Mouse (Mus musculus): ENCODE measurements around the gene Fnbp4.
"Not testable (repeated sequence)": the region's sequence is repeated elsewhere in the genome, so short reads cannot be mapped to it uniquely, and the experiment has no call there.

The Fnbp4 gene

GRCm38 (mm10) chr2:90788126-90788525 is 43.0 kb downstream of the Fnbp4 start:
- no peak for DNase-seq

- no peak for DNase-seq
Observed at GRCm38 (mm10) chr2:90808241-90809126, 63.3 kb downstream of the Fnbp4 start.

- no peak for DNase-seq
Observed at GRCm38 (mm10) chr2:90810751-90811150, 65.6 kb downstream of the Fnbp4 start.

- no peak for DNase-seq
Observed at GRCm38 (mm10) chr2:90815266-90815665, 70.1 kb downstream of the Fnbp4 start.

- no peak for DNase-seq
Observed at GRCm38 (mm10) chr2:90816144-90816543, 71.0 kb downstream of the Fnbp4 start.

GRCm38 (mm10) chr2:90818710-90819109 is 73.5 kb downstream of the Fnbp4 start:
- DNase-seq: no peak

- no peak for DNase-seq
Observed at GRCm38 (mm10) chr2:90820894-90821293, 75.7 kb downstream of the Fnbp4 start.

GRCm38 (mm10) chr2:90822978-90823377 is 77.8 kb downstream of the Fnbp4 start:
- no peak for DNase-seq

- no peak for DNase-seq
Observed at GRCm38 (mm10) chr2:90823781-90824180, 78.6 kb downstream of the Fnbp4 start.

- DNase-seq: not testable (repeated sequence)
Observed at GRCm38 (mm10) chr2:90824528-90824927, 79.4 kb downstream of the Fnbp4 start.

GRCm38 (mm10) chr2:90825515-90826172 is 80.5 kb downstream of the Fnbp4 start:
- no peak for DNase-seq

GRCm38 (mm10) chr2:90828739-90829138 is 83.6 kb downstream of the Fnbp4 start:
- DNase-seq: no peak
